Mouse (Mus musculus) thymus, postnatal 36 days (tissue): Measurements from ENCODE around the gene Gm17521.
"Not testable (repeated sequence)": the region's sequence is repeated elsewhere in the genome, so short reads cannot be mapped to it uniquely, and the experiment has no call there.

Source experiments
- DNase-seq, 2 experiments: peaks; one replicate each; pipeline ENCODE4 v3.0.0; 2022; ENCODE audit warnings: mixed read lengths in 2 of 2

Gene Gm17521

DNA sequence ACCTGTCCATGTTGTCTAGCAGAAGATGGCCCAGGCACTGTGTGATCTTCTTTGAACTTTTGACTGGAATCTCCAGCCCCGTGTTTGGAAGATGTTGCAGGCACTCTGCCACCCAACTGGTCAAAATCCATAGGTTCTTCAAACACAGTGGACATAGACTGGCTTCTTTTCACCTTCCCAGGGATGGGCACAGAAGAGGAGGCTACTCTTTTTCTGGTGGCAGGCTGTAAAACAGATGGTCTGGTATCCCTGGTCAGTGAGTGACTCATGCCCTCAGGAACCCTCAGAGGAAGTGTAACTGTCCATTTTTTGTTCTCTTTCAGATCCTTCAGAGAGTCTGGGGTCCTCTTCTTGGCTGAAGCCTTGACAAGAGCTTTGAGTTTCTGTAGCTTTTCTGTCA, at the start of gene Gm17521:
Gene Gm17521 (minus strand): TSS at position 101 of the 400 bp plus-strand sequence.
- not testable (repeated sequence) for DNase-seq

DNA sequence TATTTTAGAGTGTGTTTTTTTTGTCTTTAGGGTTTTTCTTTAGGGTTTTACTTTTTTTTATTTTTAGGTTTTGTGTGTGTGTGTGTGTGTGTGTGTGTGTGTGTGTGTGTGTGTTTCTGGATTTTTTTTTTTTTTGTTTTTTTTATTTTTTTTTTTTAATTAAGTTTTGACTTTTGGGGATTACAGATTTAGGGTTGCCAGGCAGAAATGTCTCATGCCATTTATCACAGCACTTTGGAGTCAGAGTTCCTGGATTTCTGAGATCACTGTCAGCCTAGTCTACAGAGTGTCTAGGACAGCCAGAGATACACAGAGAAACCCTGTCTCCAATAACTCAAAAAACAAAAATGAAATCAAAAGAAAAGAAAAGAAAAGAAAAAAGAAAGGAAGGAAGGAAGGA, 14.5 kb upstream of the Gm17521 start:
- DNase-seq: no peak

DNA sequence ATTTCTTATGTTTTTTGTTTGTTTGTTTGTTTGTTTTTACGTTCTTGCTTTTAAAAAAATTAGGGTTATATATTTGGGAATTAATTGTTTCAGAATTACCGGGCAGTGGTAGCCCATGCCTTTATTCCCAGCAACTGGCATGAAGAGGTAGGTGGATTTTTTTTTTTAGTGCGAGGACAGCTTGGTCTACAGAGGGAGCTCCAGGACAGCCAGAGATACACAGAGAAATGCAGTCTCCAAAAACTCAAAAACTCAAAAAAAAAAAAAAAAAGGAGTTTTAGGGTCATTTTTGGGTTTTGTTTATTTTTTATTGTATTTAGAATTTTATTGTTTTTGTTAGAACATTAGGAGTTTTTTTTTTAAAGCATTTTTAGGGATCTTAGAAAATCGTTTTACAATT, 14.0 kb upstream of the Gm17521 start:
- DNase-seq: no peak
